Mouse (Mus musculus) olfactory bulb, adult 2 months (tissue): ENCODE data around the gene Zfp978.

ENCODE experiments used
- CTCF ChIP-seq: fragments of 200-500 bp; IDR thresholded peaks from 2 replicates; pipeline ENCODE4 v1.5.1; 2012; ENCODE audit warnings: low read depth, mild to moderate bottlenecking, low read length, moderate library complexity; ENCODE audit not compliant: insufficient read depth
- POLR2A ChIP-seq: fragments of 200-500 bp; IDR thresholded peaks from 2 replicates; pipeline ENCODE4 v1.6.1; 2012; ENCODE audit warnings: mild to moderate bottlenecking, low read depth, low read length, moderate library complexity; ENCODE audit not compliant: insufficient read depth

DNA sequence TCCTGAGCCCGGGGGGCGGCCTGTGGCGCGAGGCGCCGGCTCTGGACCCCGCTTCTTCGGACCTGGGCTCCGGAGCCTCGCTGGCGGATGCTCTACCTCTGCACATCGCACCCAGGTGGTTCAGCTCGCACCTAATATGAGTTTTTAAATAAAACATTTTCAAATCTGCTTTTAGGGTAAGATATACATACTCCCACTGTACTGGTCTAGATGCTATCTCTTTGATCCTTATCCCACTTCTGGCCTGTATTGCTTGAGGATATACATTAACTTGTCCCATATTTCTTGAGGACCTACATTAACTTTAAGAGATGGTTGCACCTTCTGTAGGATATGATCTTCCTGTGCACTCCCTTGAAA, 46.3 kb downstream of the Zfp978 start:
- TF ChIP-seq POLR2A (no peak), CTCF (no peak)
